Mouse (Mus musculus) testis, postnatal 14 days (tissue): ENCODE results near the gene Pdzd4.
A peak's percentile ranks its signal among the peaks of the same experiment; 100 is the strongest.

Experiments
- DNase-seq: peaks from one replicate; pipeline ENCODE4 v3.0.0; 2021; ENCODE audit warnings: low spot score

The Pdzd4 gene

GRCm38 (mm10) chrX:73824185-73825151, at the start of gene Pdzd4:
Gene Pdzd4 (minus strand): TSS chrX:73824969.
- peak; percentile 54 for DNase-seq

- no peak for DNase-seq
Measured at GRCm38 (mm10) chrX:73871956-73872355, 47.2 kb upstream of the Pdzd4 start.

GRCm38 (mm10) chrX:73871474-73871873, 46.7 kb upstream of the Pdzd4 start:
- DNase-seq: no peak

- DNase-seq: no peak
Measured at GRCm38 (mm10) chrX:73869334-73869733, 44.6 kb upstream of the Pdzd4 start.

GRCm38 (mm10) chrX:73867852-73868251, 43.1 kb upstream of the Pdzd4 start:
- no peak for DNase-seq

GRCm38 (mm10) chrX:73867256-73867655, 42.5 kb upstream of the Pdzd4 start:
- no peak for DNase-seq

- DNase-seq: no peak
Measured at GRCm38 (mm10) chrX:73864692-73865091, 39.9 kb upstream of the Pdzd4 start.

- no peak for DNase-seq
Measured at GRCm38 (mm10) chrX:73855087-73855408, 30.3 kb upstream of the Pdzd4 start.

- no peak for DNase-seq
Measured at GRCm38 (mm10) chrX:73854326-73855086, 29.7 kb upstream of the Pdzd4 start.

- no peak for DNase-seq
Measured at GRCm38 (mm10) chrX:73836691-73837090, 11.9 kb upstream of the Pdzd4 start.

- DNase-seq: no peak
Measured at GRCm38 (mm10) chrX:73835731-73836130, 11.0 kb upstream of the Pdzd4 start.

- DNase-seq: peak; percentile 4
Measured at GRCm38 (mm10) chrX:73823747-73824146, 1.0 kb downstream of the Pdzd4 start.

GRCm38 (mm10) chrX:73816596-73817314, 8.0 kb downstream of the Pdzd4 start:
- no peak for DNase-seq

GRCm38 (mm10) chrX:73815072-73815471, 9.7 kb downstream of the Pdzd4 start:
- DNase-seq: no peak

GRCm38 (mm10) chrX:73805814-73806213, 19.0 kb downstream of the Pdzd4 start:
- DNase-seq: no peak

- DNase-seq: no peak
Measured at GRCm38 (mm10) chrX:73798502-73798901, 26.3 kb downstream of the Pdzd4 start.

GRCm38 (mm10) chrX:73797511-73797910, 27.3 kb downstream of the Pdzd4 start:
- DNase-seq: no peak

GRCm38 (mm10) chrX:73793505-73793904, 31.3 kb downstream of the Pdzd4 start:
- no peak for DNase-seq

GRCm38 (mm10) chrX:73793039-73793438, 31.7 kb downstream of the Pdzd4 start:
- no peak for DNase-seq

- DNase-seq: no peak
Measured at GRCm38 (mm10) chrX:73788501-73788900, 36.3 kb downstream of the Pdzd4 start.

GRCm38 (mm10) chrX:73787225-73787558, 37.6 kb downstream of the Pdzd4 start:
- no peak for DNase-seq

- peak; percentile 90 for DNase-seq
Measured at GRCm38 (mm10) chrX:73786364-73787224, 38.2 kb downstream of the Pdzd4 start, which contains the start of the genes Idh3g and Ssr4. Gene Idh3g (minus strand): TSS chrX:73786897. Gene Ssr4 (plus strand): TSS chrX:73787028.
